Mouse (Mus musculus) midbrain, embryonic 16.5 days (tissue): ENCODE measurements around the gene Acin1. TPM values are rescaled to one million over a fixed set of nuclear protein-coding genes. Genes with fewer than 3 reads are reported as not detected.

Source experiments
- ATAC-seq: fragments of 200-750 bp; cut with Nextera tagmentation; 2 replicates; pipeline ENCODE4 v1.8.0; 2017; ENCODE audit warnings: moderate TSS enrichment
- H3K27ac ChIP-seq: fragments of 300-500 bp; sonication (generic); 2 replicates; pipeline ENCODE4 v1.5.1; 2014; ENCODE audit warnings: mild to moderate bottlenecking, low read length, mixed read lengths
- H3K27me3 ChIP-seq: fragments of 300-500 bp; sonication (generic); 2 replicates; pipeline ENCODE4 v1.6.1; 2014; ENCODE audit warnings: low read depth, low read length, mixed read lengths; ENCODE audit not compliant: control insufficient read depth, insufficient read depth
- H3K36me3 ChIP-seq: fragments of 300-500 bp; sonication (generic); 2 replicates; pipeline ENCODE4 v1.6.1; 2014; ENCODE audit warnings: mild to moderate bottlenecking, low read length, moderate library complexity, mixed read lengths; ENCODE audit not compliant: control insufficient read depth, insufficient read depth
- H3K4me1 ChIP-seq: fragments of 300-500 bp; sonication (generic); 2 replicates; pipeline ENCODE4 v1.6.1; 2014; ENCODE audit warnings: mild to moderate bottlenecking, low read length, mixed read lengths; ENCODE audit not compliant: control insufficient read depth, insufficient read depth
- H3K4me2 ChIP-seq: fragments of 300-500 bp; sonication (generic); 2 replicates; pipeline ENCODE4 v1.6.1; 2014; ENCODE audit warnings: mild to moderate bottlenecking, low read length, mixed read lengths
- H3K4me3 ChIP-seq: fragments of 300-500 bp; sonication (generic); 2 replicates; pipeline ENCODE4 v1.5.1; 2014; ENCODE audit warnings: low read depth, mild to moderate bottlenecking, low read length, moderate library complexity, mixed read lengths
- H3K9ac ChIP-seq: fragments of 300-500 bp; sonication (generic); 2 replicates; pipeline ENCODE4 v1.6.1; 2014; ENCODE audit warnings: low read depth, low read length, mixed read lengths
- H3K9me3 ChIP-seq: fragments of 300-500 bp; sonication (generic); replicated peaks from 2 replicates; pipeline ENCODE4 v1.6.1; 2014; ENCODE audit warnings: mild to moderate bottlenecking, low read length, mixed read lengths; ENCODE audit not compliant: control insufficient read depth, poor library complexity, severe bottlenecking
- WGBS: fragments of 180-500 bp; shearing (Covaris S2); extraction: QIAGEN DNeasy Blood & Tissue Kit; methylation state at CpG from one replicate; pipeline ENCODE4 v1.1.7; 2014; 5-methylcytosine and 5-hydroxymethylcytosine counted together
- polyA plus RNA-seq: library from polyadenylated mRNA; unstranded; fragments of >200 nt; fragmentation: Nextera tagmentation; extraction: Ambion mirVana; gene quantifications from 2 replicates; pipeline ENCODE4 v1.2.1, GENCODE M21; 2015

Gene Acin1
- polyA plus RNA-seq, 1 experiment from 2014 or later = 108 TPM

- no peak overlapping the region for H3K9ac ChIP-seq
- H3K4me2 ChIP-seq = no peak overlapping the region
- ATAC-seq = no peak
- H3K9me3 ChIP-seq = no peaks in the 10 kb centered on the region
- H3K27me3 ChIP-seq = no peaks in the 10 kb centered on the region
- H3K27ac ChIP-seq = no peak overlapping the region
- no peak overlapping the region for H3K4me3 ChIP-seq
- no peaks in the 10 kb centered on the region for H3K4me1 ChIP-seq
- H3K36me3 ChIP-seq = no peaks in the 10 kb centered on the region
- WGBS = 46% methylated on average over 17 of the region's 17 CpGs
These were observed 20.0 kb upstream of the Acin1 start for GRCm38 (mm10) chr14:54706589-54707320.

- Histone ChIP-seq H3K27me3 (no peaks in the 10 kb centered on the region), H3K4me2 (no peak overlapping the region), H3K4me3 (no peak overlapping the region), H3K4me1 (no peaks in the 10 kb centered on the region), H3K9me3 (no peaks in the 10 kb centered on the region), H3K36me3 (no peaks in the 10 kb centered on the region), H3K9ac (no peak overlapping the region), H3K27ac (no peak overlapping the region)
- WGBS = 67% methylated on average over 5 of the region's 5 CpGs
- ATAC-seq = no peak
These were observed 19.1 kb upstream of the Acin1 start for GRCm38 (mm10) chr14:54705844-54706243.

- WGBS = 68% methylated on average over 10 of the region's 10 CpGs
- H3K9ac ChIP-seq = no peak overlapping the region
- ATAC-seq = no peak
- no peak overlapping the region for H3K27ac ChIP-seq
- no peaks in the 10 kb centered on the region for H3K27me3 ChIP-seq
- no peak overlapping the region for H3K4me3 ChIP-seq
- no peak overlapping the region for H3K4me2 ChIP-seq
- no peaks in the 10 kb centered on the region for H3K9me3 ChIP-seq
- no peaks in the 10 kb centered on the region for H3K4me1 ChIP-seq
- H3K36me3 ChIP-seq = no peaks in the 10 kb centered on the region
These were observed 16.5 kb upstream of the Acin1 start for GRCm38 (mm10) chr14:54703207-54703606.

GRCm38 (mm10) chr14:54701298-54701697, 14.6 kb upstream of the Acin1 start:
- H3K9ac ChIP-seq = no peak overlapping the region
- H3K36me3 ChIP-seq = no peaks in the 10 kb centered on the region
- H3K27ac ChIP-seq = no peak overlapping the region
- H3K4me1 ChIP-seq = no peaks in the 10 kb centered on the region
- 12% methylated on average over 6 of the region's 6 CpGs for WGBS
- no peak overlapping the region for H3K4me3 ChIP-seq
- no peak overlapping the region for H3K4me2 ChIP-seq
- no peaks in the 10 kb centered on the region for H3K9me3 ChIP-seq
- no peaks in the 10 kb centered on the region for H3K27me3 ChIP-seq
- ATAC-seq = no peak

GRCm38 (mm10) chr14:54699586-54699985, 12.9 kb upstream of the Acin1 start:
- no peak for ATAC-seq
- Histone ChIP-seq H3K9ac (no peak overlapping the region), H3K27me3 (no peaks in the 10 kb centered on the region), H3K27ac (no peak overlapping the region), H3K9me3 (no peaks in the 10 kb centered on the region), H3K4me1 (no peaks in the 10 kb centered on the region), H3K36me3 (no peaks in the 10 kb centered on the region), H3K4me2 (no peak overlapping the region), H3K4me3 (no peak overlapping the region)
- 51% methylated on average over 3 of the region's 3 CpGs for WGBS

- H3K4me1 ChIP-seq = no peaks in the 10 kb centered on the region
- no peak for ATAC-seq
- no peak within 1 kb of the TSS for H3K9ac ChIP-seq
- H3K9me3 ChIP-seq = no peaks in the 10 kb centered on the region
- H3K36me3 ChIP-seq = 0 out of 2 replicates have a peak, but pooled peaks cover 4% of the 10 kb centered on the region
- WGBS = 70% methylated on average over 4 of the region's 4 CpGs
- no peak within 1 kb of the TSS for H3K4me2 ChIP-seq
- no peaks in the 10 kb centered on the region for H3K27me3 ChIP-seq
- no peak within 1 kb of the TSS for H3K27ac ChIP-seq
- H3K4me3 ChIP-seq = no peak within 1 kb of the TSS
These were observed 12.0 kb upstream of the Acin1 start, which contains the start of gene Gm29776 for GRCm38 (mm10) chr14:54698733-54699132. Gene Gm29776, minus strand, starts transcription at chr14:54698833.

GRCm38 (mm10) chr14:54696752-54697151, 10.0 kb upstream of the Acin1 start:
- Histone ChIP-seq H3K9me3 (no peaks in the 10 kb centered on the region), H3K9ac (no peak overlapping the region), H3K27ac (no peak overlapping the region), H3K4me1 (no peaks in the 10 kb centered on the region), H3K4me2 (no peak overlapping the region), H3K27me3 (no peaks in the 10 kb centered on the region), H3K36me3 (peaks cover 6% of the 10 kb centered on the region; the same call in 1 of the 2 replicates), H3K4me3 (no peak overlapping the region)
- 86% methylated on average over 4 of the region's 4 CpGs for WGBS
- ATAC-seq = no peak

GRCm38 (mm10) chr14:54695042-54695441, 8.3 kb upstream of the Acin1 start:
- Histone ChIP-seq H3K4me2 (no peak overlapping the region), H3K36me3 (peaks cover 12% of the 10 kb centered on the region; the same call in 1 of the 2 replicates), H3K9me3 (no peaks in the 10 kb centered on the region), H3K4me1 (no peaks in the 10 kb centered on the region), H3K27ac (no peak overlapping the region), H3K27me3 (no peaks in the 10 kb centered on the region), H3K4me3 (no peak overlapping the region), H3K9ac (no peak overlapping the region)
- WGBS = 80% methylated on average over 6 of the region's 6 CpGs
- no peak for ATAC-seq

GRCm38 (mm10) chr14:54687251-54687650, 520 bp upstream of the Acin1 start:
- Histone ChIP-seq H3K36me3 (peaks cover 6% of the 10 kb centered on the region; the same call in 1 of the 2 replicates), H3K27ac (peak overlapping the region; percentile 59), H3K4me2 (peak overlapping the region; percentile 81), H3K4me1 (peaks cover 21% of the 10 kb centered on the region), H3K4me3 (peak overlapping the region; percentile 85), H3K9me3 (no peaks in the 10 kb centered on the region), H3K27me3 (no peaks in the 10 kb centered on the region), H3K9ac (peak overlapping the region; percentile 60)
- WGBS = 7% methylated on average over 8 of the region's 8 CpGs
- no peak for ATAC-seq
